Mouse (Mus musculus): ENCODE data around the gene Yif1b. TPM values are rescaled to one million over a fixed set of nuclear protein-coding genes. Genes with fewer than 3 reads are reported as not detected.

Gene Yif1b
- polyA plus RNA-seq, 1 experiment from 2014 or later, result 104 TPM

- no peaks in the 10 kb centered on the region for H3K27me3 ChIP-seq
- peaks cover 19% of the 10 kb centered on the region for H3K4me1 ChIP-seq (replicated peaks)
- H3K4me3 ChIP-seq (replicated peaks), result no peak overlapping the region
- no peak overlapping the region for H3K4me2 ChIP-seq
- 85% methylated on average over 3 of the region's 3 CpGs for WGBS
- H3K9me3 ChIP-seq, result no peaks in the 10 kb centered on the region
- no peak overlapping the region for H3K9ac ChIP-seq (replicated peaks)
- H3K27ac ChIP-seq, result no peak overlapping the region
- no peak for ATAC-seq (ENCODE audit: insufficient number of reproducible peaks, insufficient read depth, low FRiP score, low TSS enrichment, low read depth)
- H3K36me3 ChIP-seq, result peaks cover 5% of the 10 kb centered on the region
Measured at GRCm38 (mm10) chr7:29263831-29264230, 25.7 kb downstream of the Yif1b start.

- 86% methylated on average over 7 of the region's 7 CpGs for WGBS
- Histone ChIP-seq H3K4me1 (replicated peaks) (peaks cover 4% of the 10 kb centered on the region; the same call in 1 of the 2 replicates), H3K27me3 (no peaks in the 10 kb centered on the region), H3K27ac (no peak overlapping the region), H3K9ac (replicated peaks) (no peak overlapping the region), H3K4me3 (replicated peaks) (no peak overlapping the region), H3K36me3 (no peaks in the 10 kb centered on the region), H3K4me2 (no peak overlapping the region), H3K9me3 (no peaks in the 10 kb centered on the region)
- ATAC-seq (ENCODE audit: insufficient number of reproducible peaks, insufficient read depth, low FRiP score, low TSS enrichment, low read depth), result no peak
Measured at GRCm38 (mm10) chr7:29265636-29266035, 27.5 kb downstream of the Yif1b start.

- H3K9ac ChIP-seq (replicated peaks), result no peak overlapping the region
- H3K4me2 ChIP-seq, result no peak overlapping the region
- H3K36me3 ChIP-seq, result no peaks in the 10 kb centered on the region
- no peak for ATAC-seq (ENCODE audit: insufficient number of reproducible peaks, insufficient read depth, low FRiP score, low TSS enrichment, low read depth)
- 38% methylated on average over 4 of the region's 4 CpGs for WGBS
- peaks cover 4% of the 10 kb centered on the region; the same call in 1 of the 2 replicates for H3K4me1 ChIP-seq (replicated peaks)
- H3K9me3 ChIP-seq, result no peaks in the 10 kb centered on the region
- no peak overlapping the region for H3K4me3 ChIP-seq (replicated peaks)
- no peaks in the 10 kb centered on the region for H3K27me3 ChIP-seq
- H3K27ac ChIP-seq, result no peak overlapping the region
Measured at GRCm38 (mm10) chr7:29266931-29267330, 28.8 kb downstream of the Yif1b start.

GRCm38 (mm10) chr7:29270445-29270844, 32.3 kb downstream of the Yif1b start:
- no peak for ATAC-seq (ENCODE audit: insufficient number of reproducible peaks, insufficient read depth, low FRiP score, low TSS enrichment, low read depth)
- Histone ChIP-seq H3K4me2 (no peak overlapping the region), H3K36me3 (no peaks in the 10 kb centered on the region), H3K9me3 (no peaks in the 10 kb centered on the region), H3K4me3 (replicated peaks) (no peak overlapping the region), H3K4me1 (replicated peaks) (peaks cover 10% of the 10 kb centered on the region; the same call in 1 of the 2 replicates), H3K9ac (replicated peaks) (no peak overlapping the region), H3K27ac (no peak overlapping the region), H3K27me3 (no peaks in the 10 kb centered on the region)
- 81% methylated on average over 4 of the region's 4 CpGs for WGBS

GRCm38 (mm10) chr7:29271687-29272465, 33.7 kb downstream of the Yif1b start:
- Histone ChIP-seq H3K4me2 (no peak overlapping the region), H3K27me3 (no peaks in the 10 kb centered on the region), H3K36me3 (no peaks in the 10 kb centered on the region), H3K27ac (no peak overlapping the region), H3K4me3 (replicated peaks) (no peak overlapping the region), H3K9ac (replicated peaks) (no peak overlapping the region), H3K4me1 (replicated peaks) (peaks cover 15% of the 10 kb centered on the region; the same call in 1 of the 2 replicates), H3K9me3 (no peaks in the 10 kb centered on the region)
- ATAC-seq (ENCODE audit: insufficient number of reproducible peaks, insufficient read depth, low FRiP score, low TSS enrichment, low read depth), result no peak
- WGBS, result 65% methylated on average over 8 of the region's 8 CpGs

- WGBS, result 22% methylated on average over 5 of the region's 5 CpGs
- H3K9me3 ChIP-seq, result no peaks in the 10 kb centered on the region
- ATAC-seq (ENCODE audit: insufficient number of reproducible peaks, insufficient read depth, low FRiP score, low TSS enrichment, low read depth), result no peak
- H3K4me3 ChIP-seq (replicated peaks), result no peak overlapping the region
- no peaks in the 10 kb centered on the region for H3K36me3 ChIP-seq
- H3K27me3 ChIP-seq, result peaks cover 21% of the 10 kb centered on the region
- no peak overlapping the region for H3K9ac ChIP-seq (replicated peaks)
- H3K4me1 ChIP-seq (replicated peaks), result peaks cover 29% of the 10 kb centered on the region
- peak overlapping the region; percentile 29; the same call in 1 of the 2 replicates for H3K27ac ChIP-seq
- no peak overlapping the region for H3K4me2 ChIP-seq
Measured at GRCm38 (mm10) chr7:29276715-29277114, 38.6 kb downstream of the Yif1b start.

- Histone ChIP-seq H3K4me1 (replicated peaks) (peaks cover 35% of the 10 kb centered on the region), H3K36me3 (no peaks in the 10 kb centered on the region), H3K27ac (no peak overlapping the region), H3K4me3 (replicated peaks) (no peak overlapping the region), H3K9ac (replicated peaks) (no peak overlapping the region), H3K27me3 (peaks cover 29% of the 10 kb centered on the region), H3K9me3 (no peaks in the 10 kb centered on the region), H3K4me2 (no peak overlapping the region)
- 86% methylated on average over 4 of the region's 4 CpGs for WGBS
- no peak for ATAC-seq (ENCODE audit: insufficient number of reproducible peaks, insufficient read depth, low FRiP score, low TSS enrichment, low read depth)
Measured at GRCm38 (mm10) chr7:29277510-29277909, 39.4 kb downstream of the Yif1b start.

GRCm38 (mm10) chr7:29279261-29279660, 41.1 kb downstream of the Yif1b start:
- no peak overlapping the region for H3K9ac ChIP-seq (replicated peaks)
- H3K9me3 ChIP-seq, result no peaks in the 10 kb centered on the region
- H3K27ac ChIP-seq, result no peak overlapping the region
- H3K36me3 ChIP-seq, result no peaks in the 10 kb centered on the region
- H3K4me2 ChIP-seq, result no peak overlapping the region
- H3K4me3 ChIP-seq (replicated peaks), result no peak overlapping the region
- peaks cover 29% of the 10 kb centered on the region for H3K4me1 ChIP-seq (replicated peaks)
- ATAC-seq (ENCODE audit: insufficient number of reproducible peaks, insufficient read depth, low FRiP score, low TSS enrichment, low read depth), result no peak
- peaks cover 38% of the 10 kb centered on the region for H3K27me3 ChIP-seq

- Histone ChIP-seq H3K9ac (replicated peaks) (no peak overlapping the region), H3K4me2 (no peak overlapping the region), H3K4me1 (replicated peaks) (peaks cover 29% of the 10 kb centered on the region), H3K27me3 (peaks cover 42% of the 10 kb centered on the region), H3K36me3 (no peaks in the 10 kb centered on the region), H3K9me3 (no peaks in the 10 kb centered on the region), H3K4me3 (replicated peaks) (no peak overlapping the region), H3K27ac (no peak overlapping the region)
- 68% methylated on average over 8 of the region's 8 CpGs for WGBS
- no peak for ATAC-seq (ENCODE audit: insufficient number of reproducible peaks, insufficient read depth, low FRiP score, low TSS enrichment, low read depth)
Measured at GRCm38 (mm10) chr7:29279924-29280323, 41.8 kb downstream of the Yif1b start.

- peak overlapping the region; percentile 58 for H3K4me3 ChIP-seq (replicated peaks)
- H3K36me3 ChIP-seq, result no peaks in the 10 kb centered on the region
- H3K27me3 ChIP-seq, result peaks cover 42% of the 10 kb centered on the region
- no peaks in the 10 kb centered on the region for H3K9me3 ChIP-seq
- peaks cover 29% of the 10 kb centered on the region for H3K4me1 ChIP-seq (replicated peaks)
- no peak for ATAC-seq (ENCODE audit: insufficient number of reproducible peaks, insufficient read depth, low FRiP score, low TSS enrichment, low read depth)
- peak overlapping the region; percentile 98 for H3K4me2 ChIP-seq
- 11% methylated on average over 13 of the region's 13 CpGs for WGBS
- no peak overlapping the region for H3K27ac ChIP-seq
- peak overlapping the region; percentile 62; the same call in 1 of the 2 replicates for H3K9ac ChIP-seq (replicated peaks)
Measured at GRCm38 (mm10) chr7:29280801-29281200, 42.7 kb downstream of the Yif1b start.

GRCm38 (mm10) chr7:29281201-29282073, 43.3 kb downstream of the Yif1b start, which contains the start of gene Spint2:
Gene Spint2, minus strand, starts transcription at chr7:29281912.
- Histone ChIP-seq H3K9ac (replicated peaks) (peak within 1 kb of the TSS; percentile 62), H3K4me1 (replicated peaks) (peaks cover 23% of the 10 kb centered on the region), H3K36me3 (no peaks in the 10 kb centered on the region), H3K27ac (0 out of 2 replicates have a peak within 1 kb of the TSS, but pooled peaks have one; percentile 35), H3K4me3 (replicated peaks) (peak within 1 kb of the TSS; percentile 58), H3K4me2 (peak within 1 kb of the TSS; percentile 98), H3K9me3 (no peaks in the 10 kb centered on the region), H3K27me3 (peaks cover 42% of the 10 kb centered on the region)
- WGBS, result under 1% methylated on average over 80 of the region's 80 CpGs
- ATAC-seq (ENCODE audit: insufficient number of reproducible peaks, insufficient read depth, low FRiP score, low TSS enrichment, low read depth), result peak; percentile 46; the same call in 1 of the 2 replicates

Measured in limb, embryonic 12.5 days (tissue).